Mouse (Mus musculus) cerebellum, postnatal 36 days (tissue): ENCODE data around the gene Myl6.
"Not testable (repeated sequence)": the region's sequence is repeated elsewhere in the genome, so short reads cannot be mapped to it uniquely, and the experiment has no call there.

Source experiments
- DNase-seq, 2 experiments: peaks; one replicate each; pipeline ENCODE4 v3.0.0; 2021 to 2022; ENCODE audit warnings: mixed read lengths in 2 of 2

Myl6 gene

DNA sequence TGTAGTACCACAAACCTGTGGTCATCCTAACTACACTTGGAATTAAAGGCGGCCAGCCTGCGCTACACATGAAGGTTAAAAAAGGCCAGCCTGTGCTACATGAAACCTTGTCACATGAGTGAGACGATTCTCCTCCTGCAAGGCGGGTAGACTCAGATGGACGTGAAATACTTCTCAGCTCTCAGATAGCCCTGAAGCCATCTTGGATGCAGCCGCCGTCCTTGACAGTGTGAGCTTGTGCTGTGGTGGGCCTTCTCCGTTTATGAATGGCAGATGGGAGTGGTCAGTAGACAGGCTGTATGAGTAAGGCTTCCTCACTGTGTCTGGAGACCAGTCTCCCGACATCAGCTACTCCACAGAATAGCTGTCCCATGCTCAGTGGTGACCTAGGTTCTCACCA lies 15.3 kb upstream of the Myl6 start:
- DNase-seq = no peak

DNA sequence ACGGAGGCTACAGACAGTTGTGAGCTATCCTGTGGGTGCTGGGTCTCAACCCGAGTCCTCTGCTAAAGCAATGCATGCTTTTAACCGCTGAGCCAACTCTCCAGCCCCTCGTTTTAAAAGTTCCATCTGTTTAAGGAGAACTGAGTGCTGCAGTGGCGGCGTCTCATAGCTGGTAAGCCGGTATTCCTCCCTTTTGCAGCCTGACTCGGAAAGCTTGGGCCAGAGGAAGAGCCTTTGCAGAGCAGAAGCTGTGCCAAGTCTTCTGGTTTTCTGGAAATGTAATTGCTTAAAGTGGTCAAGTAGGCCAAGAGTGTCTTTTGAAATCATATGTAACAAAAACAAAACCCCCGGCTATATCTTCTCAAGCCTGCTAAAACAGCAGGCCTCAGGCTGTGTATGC lies 14.3 kb upstream of the Myl6 start:
- DNase-seq = no peak

DNA sequence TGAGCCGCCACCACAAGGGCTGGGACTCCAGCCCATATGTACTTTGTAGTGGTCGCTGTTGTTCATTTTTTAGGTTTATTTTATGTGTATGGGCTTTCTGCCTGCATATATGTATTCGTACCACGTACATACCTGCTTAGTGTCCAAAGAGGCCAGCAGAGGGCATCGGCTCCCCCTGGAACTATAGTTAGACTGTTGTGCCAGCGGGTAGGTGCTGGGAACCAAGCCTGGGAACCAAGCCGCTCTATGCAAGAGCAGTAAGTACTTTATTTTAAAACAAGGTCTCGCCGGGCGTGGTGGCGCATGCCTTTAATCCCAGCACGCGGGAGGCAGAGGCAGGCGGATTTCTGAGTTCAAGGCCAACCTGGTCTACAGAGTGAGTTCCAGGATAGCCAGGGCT lies 12.0 kb upstream of the Myl6 start:
- no peak for DNase-seq

GRCm38 (mm10) chr10:128505371-128505667 lies 11.4 kb upstream of the Myl6 start:
- DNase-seq = not testable (repeated sequence)

DNA sequence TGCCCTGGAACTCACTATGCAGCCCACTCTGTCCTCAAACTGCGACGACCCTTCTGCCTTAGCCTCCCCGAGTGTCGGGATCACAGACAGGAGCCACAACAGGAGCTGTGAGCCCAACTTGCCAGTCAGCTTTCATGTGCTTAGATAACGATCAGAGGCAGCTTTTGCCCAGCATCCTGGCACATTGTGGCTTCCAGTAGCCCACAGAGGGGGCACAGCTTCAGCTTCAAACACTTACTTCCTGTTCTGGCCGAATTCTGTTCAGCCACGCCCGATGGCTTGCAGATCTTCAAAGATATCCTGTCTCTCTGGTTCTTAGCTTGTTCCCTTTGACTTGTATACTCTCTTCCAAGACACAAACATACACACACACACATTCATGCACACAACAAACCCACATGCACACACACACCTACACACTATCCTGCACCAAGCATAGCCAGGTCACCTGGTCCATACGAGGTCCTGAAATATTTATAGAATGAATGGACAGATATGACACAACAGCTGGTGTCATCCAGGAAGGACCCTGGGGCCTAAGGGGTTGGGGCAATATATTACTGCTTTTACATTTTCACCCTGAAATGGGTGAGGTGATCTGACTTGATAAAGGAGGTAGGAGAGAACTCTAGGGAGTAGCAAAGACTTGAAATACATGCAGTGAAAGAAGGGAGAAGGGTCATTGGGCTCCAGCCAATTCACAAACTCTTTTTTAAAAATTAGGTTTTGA lies 10.9 kb upstream of the Myl6 start:
- no peak for DNase-seq

GRCm38 (mm10) chr10:128504012-128504411 lies 10.1 kb upstream of the Myl6 start:
- no peak for DNase-seq

DNA sequence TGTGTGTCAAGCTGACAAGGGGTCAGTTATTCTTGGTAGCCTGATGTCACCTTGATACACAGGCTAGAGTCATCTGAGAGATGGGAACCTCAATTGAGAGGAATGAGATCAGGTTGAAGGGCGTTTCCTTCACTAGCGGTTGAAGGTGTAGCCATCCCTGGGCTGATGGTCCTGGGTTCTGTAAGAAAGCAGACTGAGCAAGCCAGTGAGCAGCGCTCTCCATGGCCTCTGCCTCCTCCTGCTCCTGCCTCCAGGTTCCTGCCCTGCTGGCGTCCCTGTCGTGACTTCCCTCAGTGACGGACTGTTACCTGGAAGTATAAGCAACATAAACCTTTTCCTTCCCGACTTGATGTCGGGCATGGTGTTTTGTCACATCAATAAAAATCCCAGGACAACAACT lies 9.6 kb upstream of the Myl6 start:
- no peak for DNase-seq

DNA sequence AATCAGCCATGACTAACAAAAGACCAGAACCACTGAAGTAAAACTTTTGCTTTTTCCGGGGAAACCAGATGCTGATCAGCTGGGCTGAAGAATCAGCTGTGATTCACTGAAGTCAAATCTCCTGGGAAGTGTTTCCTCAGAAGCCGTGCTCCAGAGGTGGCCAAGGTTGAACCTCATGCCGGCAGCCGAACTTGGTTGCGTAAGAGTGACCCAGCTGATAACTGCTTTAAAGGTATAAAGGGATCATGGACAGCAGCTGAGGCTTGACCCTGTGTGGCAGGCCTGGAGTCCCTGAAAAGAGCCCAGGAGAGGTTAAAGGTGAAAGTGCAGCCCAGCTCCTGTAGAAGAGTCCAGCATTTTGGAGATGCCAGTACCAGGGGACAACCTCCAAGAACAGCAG lies 8.4 kb upstream of the Myl6 start:
- no peak for DNase-seq

GRCm38 (mm10) chr10:128499116-128499671 lies 5.2 kb upstream of the Myl6 start:
- peak; percentile 65 to 71 for DNase-seq

- peak; percentile 97 for DNase-seq
These were observed 4.6 kb upstream of the Myl6 start, which contains the start of gene Myl6b for GRCm38 (mm10) chr10:128498590-128498989. Myl6b (minus strand) TSS chr10:128498685.

DNA sequence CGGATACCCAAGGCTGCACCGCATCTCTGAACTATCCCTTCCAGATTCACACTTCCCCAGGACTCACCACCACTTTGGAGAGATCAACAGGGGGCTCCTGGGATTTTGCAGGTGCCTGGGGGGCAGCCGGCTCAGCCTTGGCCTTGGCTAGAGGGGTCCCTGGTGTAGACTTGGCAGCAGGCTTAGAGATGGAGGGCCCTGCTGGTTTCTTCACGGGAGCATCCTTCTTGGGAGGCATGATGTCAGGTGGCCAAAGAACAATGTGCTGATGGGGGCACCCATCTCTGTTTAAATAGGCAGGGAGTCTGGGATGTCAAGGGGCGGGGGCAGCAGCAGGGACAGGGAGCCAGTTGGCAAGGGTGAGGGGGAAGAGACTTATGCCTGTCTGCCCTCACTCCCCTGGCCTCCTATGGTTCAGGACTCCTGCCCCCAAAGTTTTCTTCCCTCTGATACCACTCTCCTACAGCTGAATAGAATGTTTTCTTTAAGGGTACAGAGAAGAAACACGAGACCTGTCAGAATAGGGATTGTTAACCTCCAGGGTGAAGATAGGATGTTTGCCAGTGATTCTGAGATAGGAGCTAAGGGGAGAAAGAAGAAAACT lies 3.3 kb upstream of the Myl6 start:
- no peak for DNase-seq

DNA sequence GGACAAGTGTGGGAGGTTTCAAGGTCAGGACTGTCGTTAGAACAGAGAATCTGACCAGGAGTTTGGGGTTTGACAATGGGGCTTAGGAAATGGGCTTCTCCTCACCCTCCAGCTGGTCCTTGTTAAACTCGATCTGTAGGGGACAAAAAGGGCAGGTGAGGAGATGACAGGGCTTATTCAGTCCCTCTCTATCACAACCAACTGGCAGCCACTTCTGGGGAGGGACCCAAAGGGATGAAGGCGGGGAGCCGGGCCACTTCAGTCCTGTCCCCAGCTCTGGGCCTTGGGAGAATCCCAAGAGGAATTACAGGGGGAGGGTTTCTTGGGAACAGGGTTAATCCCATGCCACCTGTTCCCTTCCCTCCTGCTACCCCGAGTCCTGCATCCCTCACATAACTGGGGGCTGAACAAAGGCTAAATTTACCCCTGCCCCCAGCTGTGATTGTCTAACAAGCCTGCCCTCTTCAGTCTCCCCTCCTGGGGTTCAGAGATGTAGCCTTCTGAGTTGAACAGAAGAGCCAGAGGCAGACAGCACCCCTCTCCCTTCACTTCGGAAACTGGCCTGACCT lies 2.6 kb upstream of the Myl6 start:
- no peak for DNase-seq

DNA sequence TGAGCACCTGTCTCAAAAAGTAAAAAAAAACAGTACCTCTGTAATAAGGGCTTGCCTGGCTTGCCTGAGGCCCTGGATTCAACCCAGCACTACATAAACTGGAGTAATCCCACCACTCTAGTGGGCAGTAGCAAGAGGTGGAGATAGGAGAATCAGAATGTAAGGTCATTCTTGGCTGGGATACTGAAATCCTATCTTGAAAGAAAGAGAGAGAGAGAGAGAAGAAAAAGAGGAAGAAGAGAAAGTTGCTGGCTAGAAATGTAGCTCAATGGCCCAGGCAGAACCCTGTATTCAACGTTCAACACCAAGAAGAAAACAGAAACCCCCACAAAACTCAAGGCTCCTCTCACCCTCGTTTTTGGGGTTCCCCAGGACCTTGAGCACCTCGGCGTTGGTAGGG lies 2.0 kb upstream of the Myl6 start:
- no peak for DNase-seq

DNA sequence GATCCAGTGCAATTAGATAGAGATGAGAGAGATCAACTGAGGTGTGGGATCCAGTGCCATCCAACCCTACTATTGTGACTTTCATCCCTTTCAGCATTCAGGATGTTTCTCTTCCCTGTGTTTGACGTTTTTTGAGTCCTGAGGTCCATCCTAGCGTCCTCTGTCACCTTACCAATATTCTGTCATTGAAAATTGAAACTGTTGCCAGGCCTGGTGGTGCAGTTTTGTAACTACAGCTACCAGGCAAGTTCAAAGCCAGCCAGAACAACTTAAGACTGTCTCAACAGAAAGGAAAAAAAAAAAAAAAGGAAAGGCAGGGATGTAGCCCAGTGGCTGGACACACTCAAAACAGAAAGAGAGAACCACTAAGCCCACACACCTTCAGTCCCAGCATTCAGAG lies 1.3 kb upstream of the Myl6 start:
- DNase-seq = no peak

DNA sequence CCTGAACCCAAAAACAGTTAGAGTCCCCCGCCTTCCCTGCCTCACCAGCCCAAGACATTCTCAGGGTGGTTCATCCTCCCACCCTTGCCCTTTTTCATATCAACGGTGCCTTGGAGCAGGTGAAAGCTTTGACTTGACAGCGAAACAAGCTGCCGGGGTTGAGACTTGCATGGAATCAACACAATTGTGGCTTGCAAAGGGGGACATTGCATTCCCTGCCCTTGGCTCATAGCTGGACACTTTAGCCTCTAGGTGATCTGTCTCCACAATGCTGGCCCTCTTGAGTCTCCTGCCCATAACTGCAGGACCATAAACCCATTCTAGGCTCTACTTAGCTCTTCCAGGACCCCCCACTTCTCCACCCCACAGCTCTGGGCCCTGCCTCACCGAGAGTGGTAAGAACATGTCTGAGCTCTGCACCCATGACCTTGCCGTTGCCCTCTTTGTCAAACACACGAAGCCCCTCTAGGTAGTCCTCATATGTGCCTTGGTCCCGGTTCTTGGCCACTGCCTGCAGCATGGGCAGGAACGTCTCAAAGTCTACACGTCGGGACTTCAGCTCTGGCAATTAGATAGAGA lies 811 bp upstream of the Myl6 start:
- peak in 1 of 2 experiments; percentile 21 for DNase-seq

DNA sequence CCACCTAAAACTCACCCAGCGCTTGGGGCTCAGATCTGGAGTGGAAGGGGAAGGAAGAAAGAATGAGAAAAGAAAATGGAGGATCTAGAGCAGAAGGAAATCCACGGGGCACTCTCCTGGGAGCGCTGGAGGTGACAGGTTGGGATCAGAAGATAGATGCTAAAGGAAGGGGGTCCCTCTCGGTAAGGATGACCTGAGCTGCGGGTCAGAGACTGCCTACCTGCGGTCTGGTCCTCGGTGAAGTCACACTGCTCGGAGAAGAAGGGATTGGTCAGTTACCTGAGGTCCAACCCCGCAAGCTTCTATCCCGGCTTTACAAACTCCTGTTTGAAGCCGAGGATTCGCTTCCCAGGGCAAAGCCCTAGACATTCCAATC lies 638 bp downstream of the Myl6 start:
- no peak for DNase-seq

DNA sequence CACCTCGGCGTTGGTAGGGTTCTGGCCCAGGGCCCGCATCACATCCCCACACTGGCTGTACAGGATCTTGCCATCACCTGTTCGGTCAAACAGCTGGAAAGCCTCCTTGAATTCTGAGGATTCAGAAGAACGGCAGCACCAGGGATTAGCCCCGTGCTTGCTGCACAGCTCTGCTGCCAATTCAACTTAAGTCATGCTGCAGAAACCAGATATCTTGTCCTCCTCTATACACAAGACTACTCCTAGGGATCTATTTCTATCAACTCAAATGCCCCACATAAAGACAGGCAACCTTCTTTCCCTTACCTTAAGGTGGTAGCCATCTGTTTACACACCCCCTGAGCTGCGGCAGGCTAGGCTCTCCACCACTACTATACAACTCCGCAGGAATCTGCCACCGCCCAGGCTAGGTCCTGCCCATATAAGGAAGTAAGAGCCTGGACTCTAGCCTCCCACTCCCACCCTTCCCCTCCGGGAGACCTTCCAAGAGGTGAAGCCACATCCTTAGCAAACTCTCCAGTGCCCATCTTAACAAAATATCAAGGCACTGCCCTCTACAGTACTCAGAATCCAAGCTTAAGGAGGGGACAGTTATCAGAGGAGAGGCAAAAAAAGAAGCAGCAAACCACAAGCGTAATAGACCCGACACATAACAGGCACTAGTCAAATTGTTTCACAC lies 1.2 kb downstream of the Myl6 start:
- peak; percentile 50 to 53 for DNase-seq

DNA sequence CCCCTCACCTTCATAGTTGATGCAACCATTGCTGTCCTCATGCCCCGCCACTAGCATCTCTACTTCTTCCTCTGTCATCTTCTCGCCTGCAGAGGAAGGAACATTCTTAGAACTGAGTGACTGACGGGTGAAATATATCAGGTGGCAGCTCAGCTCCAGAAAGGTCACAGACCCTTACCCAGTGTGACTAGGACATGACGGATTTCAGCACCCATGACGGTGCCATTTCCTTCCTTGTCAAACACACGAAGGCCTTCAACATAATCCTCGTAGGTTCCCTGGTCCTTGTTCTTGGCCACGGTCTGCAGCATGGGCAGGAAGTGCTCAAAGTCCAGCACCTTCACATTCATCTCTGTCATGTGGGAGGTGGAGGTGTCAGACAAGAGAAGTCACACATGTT lies 1.9 kb downstream of the Myl6 start:
- DNase-seq = not testable (repeated sequence)

- DNase-seq = no peak
These were observed 2.5 kb downstream of the Myl6 start for GRCm38 (mm10) chr10:128491495-128491894.

- DNase-seq = no peak
These were observed 3.0 kb downstream of the Myl6 start for GRCm38 (mm10) chr10:128490912-128491311.

DNA sequence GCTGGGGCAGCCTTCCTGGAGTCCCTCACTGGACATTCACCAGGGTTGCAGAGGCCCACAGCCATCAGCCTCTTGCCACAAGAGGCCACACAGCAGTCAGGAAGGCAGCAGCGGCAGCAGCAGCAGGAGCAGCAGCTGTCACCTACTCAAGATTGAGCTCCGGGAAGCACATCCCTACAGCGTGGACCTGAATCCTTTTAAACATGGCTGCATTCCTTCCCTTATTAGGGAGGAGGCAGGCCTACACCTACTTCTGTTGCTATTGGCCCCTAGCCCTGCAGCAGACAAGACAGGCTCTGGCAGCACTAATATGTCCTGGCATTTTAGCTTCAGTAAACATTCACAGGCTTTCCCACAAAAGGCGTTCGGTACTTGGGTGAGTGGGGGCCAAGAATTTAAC lies 3.7 kb downstream of the Myl6 start:
- DNase-seq = peak in 1 of 2 experiments; percentile 23

GRCm38 (mm10) chr10:128489785-128490184 lies 4.2 kb downstream of the Myl6 start:
- no peak for DNase-seq

DNA sequence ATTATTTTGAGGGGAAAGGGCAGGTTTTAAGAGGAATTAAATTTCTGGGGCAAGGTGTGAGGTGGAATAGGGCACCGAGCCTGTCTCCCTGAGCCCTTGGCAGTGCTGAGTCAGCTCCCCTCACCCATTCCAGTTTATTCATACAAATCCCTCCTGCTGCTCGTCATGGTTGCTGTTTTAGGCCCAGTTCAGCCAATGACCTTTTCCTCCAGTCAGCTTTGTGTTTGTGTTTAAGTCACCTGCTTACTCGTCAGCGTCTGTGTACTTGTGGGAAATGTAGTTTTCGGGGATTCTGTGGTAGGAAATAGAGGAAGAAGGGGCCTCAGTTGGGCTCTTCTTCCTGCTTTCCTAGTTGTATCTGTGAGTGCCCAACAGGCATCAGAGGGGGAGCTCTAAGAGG lies 4.6 kb downstream of the Myl6 start:
- DNase-seq = no peak
